Mouse (Mus musculus): ENCODE results near the gene Gm9844. TPM values are rescaled to one million over a fixed set of nuclear protein-coding genes. Genes with fewer than 3 reads are reported as not detected.
A peak's percentile ranks its signal among the peaks of the same experiment; 100 is the strongest.
"Not testable (repeated sequence)": the region's sequence is repeated elsewhere in the genome, so short reads cannot be mapped to it uniquely, and the experiment has no call there.

Gm9844 gene
- polyA plus RNA-seq, 1 experiment from 2014 or later = 8.1 TPM

GRCm38 (mm10) chr7:24889431-24890220 lies 27.6 kb downstream of the Gm9844 start:
- no peaks in the 10 kb centered on the region for H3K9me3 ChIP-seq (replicated peaks)
- no peak for ATAC-seq (ENCODE audit: insufficient number of reproducible peaks, low FRiP score, low TSS enrichment, low read depth)
- peaks cover 28% of the 10 kb centered on the region for H3K4me1 ChIP-seq
- H3K4me3 ChIP-seq (replicated peaks) = no peak overlapping the region
- no peak overlapping the region for H3K9ac ChIP-seq
- no peaks in the 10 kb centered on the region for H3K27me3 ChIP-seq
- 74% methylated on average over 6 of the region's 6 CpGs for WGBS
- H3K4me2 ChIP-seq (replicated peaks) = no peak overlapping the region
- peak overlapping the region; percentile 48 for H3K27ac ChIP-seq (replicated peaks)
- H3K36me3 ChIP-seq = peaks cover 57% of the 10 kb centered on the region

- no peaks in the 10 kb centered on the region for H3K9me3 ChIP-seq (replicated peaks)
- H3K4me1 ChIP-seq = peaks cover 25% of the 10 kb centered on the region
- H3K4me3 ChIP-seq (replicated peaks) = no peak overlapping the region
- H3K27ac ChIP-seq (replicated peaks) = peak overlapping the region; percentile 48
- 26% methylated on average over 10 of the region's 10 CpGs for WGBS
- H3K4me2 ChIP-seq (replicated peaks) = no peak overlapping the region
- peaks cover 57% of the 10 kb centered on the region for H3K36me3 ChIP-seq
- no peak overlapping the region for H3K9ac ChIP-seq
- no peaks in the 10 kb centered on the region for H3K27me3 ChIP-seq
- ATAC-seq (ENCODE audit: insufficient number of reproducible peaks, low FRiP score, low TSS enrichment, low read depth) = peak; percentile 60
Measured at GRCm38 (mm10) chr7:24890281-24891216, 28.5 kb downstream of the Gm9844 start.

- Histone ChIP-seq H3K9me3 (replicated peaks) (no peaks in the 10 kb centered on the region), H3K9ac (no peak overlapping the region), H3K27me3 (no peaks in the 10 kb centered on the region), H3K4me3 (replicated peaks) (no peak overlapping the region), H3K4me1 (peaks cover 16% of the 10 kb centered on the region), H3K27ac (replicated peaks) (no peak overlapping the region; the same call in 1 of the 2 replicates), H3K36me3 (peaks cover 48% of the 10 kb centered on the region), H3K4me2 (replicated peaks) (no peak overlapping the region)
- ATAC-seq (ENCODE audit: insufficient number of reproducible peaks, low FRiP score, low TSS enrichment, low read depth) = no peak
- WGBS = 59% methylated on average over 3 of the region's 3 CpGs
Measured at GRCm38 (mm10) chr7:24891241-24892124, 29.5 kb downstream of the Gm9844 start.

GRCm38 (mm10) chr7:24892125-24892583 lies 30.1 kb downstream of the Gm9844 start:
- peaks cover 41% of the 10 kb centered on the region for H3K36me3 ChIP-seq

GRCm38 (mm10) chr7:24895749-24896148 lies 33.7 kb downstream of the Gm9844 start:
- not testable (repeated sequence) for H3K9me3 ChIP-seq (replicated peaks); ATAC-seq (ENCODE audit: insufficient number of reproducible peaks, low FRiP score, low TSS enrichment, low read depth); H3K4me2 ChIP-seq (replicated peaks); H3K4me1 ChIP-seq; H3K36me3 ChIP-seq; H3K27ac ChIP-seq (replicated peaks); H3K27me3 ChIP-seq; H3K9ac ChIP-seq; H3K4me3 ChIP-seq (replicated peaks)
- 83% methylated on average over 2 of the region's 2 CpGs for WGBS

More at GRCm38 (mm10) chr7:24892125-24892583, 30.1 kb downstream of the Gm9844 start:
- Histone ChIP-seq H3K4me1 (peaks cover 9% of the 10 kb centered on the region), H3K27me3 (no peaks in the 10 kb centered on the region), H3K9ac (no peak overlapping the region), H3K4me3 (replicated peaks) (no peak overlapping the region), H3K9me3 (replicated peaks) (no peaks in the 10 kb centered on the region), H3K4me2 (replicated peaks) (no peak overlapping the region), H3K27ac (replicated peaks) (no peak overlapping the region)
- ATAC-seq (ENCODE audit: insufficient number of reproducible peaks, low FRiP score, low TSS enrichment, low read depth) = no peak
- 68% methylated on average over 2 of the region's 2 CpGs for WGBS

- no peak for ATAC-seq (ENCODE audit: insufficient number of reproducible peaks, low FRiP score, low TSS enrichment, low read depth)
- Histone ChIP-seq H3K36me3 (no peaks in the 10 kb centered on the region), H3K9ac (no peak overlapping the region), H3K4me3 (replicated peaks) (no peak overlapping the region), H3K27me3 (no peaks in the 10 kb centered on the region), H3K4me1 (no peaks in the 10 kb centered on the region), H3K9me3 (replicated peaks) (no peaks in the 10 kb centered on the region), H3K4me2 (replicated peaks) (no peak overlapping the region), H3K27ac (replicated peaks) (no peak overlapping the region)
- 83% methylated on average over 8 of the region's 8 CpGs for WGBS
Measured at GRCm38 (mm10) chr7:24896269-24896668, 34.3 kb downstream of the Gm9844 start.

- Histone ChIP-seq H3K9me3 (replicated peaks) (no peaks in the 10 kb centered on the region), H3K27ac (replicated peaks) (no peak within 1 kb of the TSS), H3K4me3 (replicated peaks) (no peak within 1 kb of the TSS), H3K9ac (no peak within 1 kb of the TSS), H3K4me1 (peaks cover 2% of the 10 kb centered on the region; the same call in 1 of the 2 replicates), H3K36me3 (no peaks in the 10 kb centered on the region), H3K27me3 (no peaks in the 10 kb centered on the region), H3K4me2 (replicated peaks) (no peak within 1 kb of the TSS)
- ATAC-seq (ENCODE audit: insufficient number of reproducible peaks, low FRiP score, low TSS enrichment, low read depth) = no peak
- WGBS = 52% methylated on average over 12 of the region's 12 CpGs
Measured at GRCm38 (mm10) chr7:24897224-24897623, 35.2 kb downstream of the Gm9844 start, which contains the start of gene Cd79a. TSS of gene Cd79a (plus strand) at chr7:24897381.

GRCm38 (mm10) chr7:24897959-24898358 lies 35.9 kb downstream of the Gm9844 start:
- no peak overlapping the region for H3K4me2 ChIP-seq (replicated peaks)
- no peak overlapping the region for H3K27ac ChIP-seq (replicated peaks)
- H3K27me3 ChIP-seq = no peaks in the 10 kb centered on the region
- ATAC-seq (ENCODE audit: insufficient number of reproducible peaks, low FRiP score, low TSS enrichment, low read depth) = no peak
- H3K4me3 ChIP-seq (replicated peaks) = no peak overlapping the region
- H3K9ac ChIP-seq = no peak overlapping the region
- H3K4me1 ChIP-seq = peaks cover 7% of the 10 kb centered on the region; the same call in 1 of the 2 replicates
- 75% methylated on average over 5 of the region's 5 CpGs for WGBS
- no peaks in the 10 kb centered on the region for H3K9me3 ChIP-seq (replicated peaks)
- no peaks in the 10 kb centered on the region for H3K36me3 ChIP-seq

- H3K36me3 ChIP-seq = no peaks in the 10 kb centered on the region
- no peak overlapping the region for H3K4me3 ChIP-seq (replicated peaks)
- H3K4me1 ChIP-seq = peaks cover 20% of the 10 kb centered on the region
- no peaks in the 10 kb centered on the region for H3K9me3 ChIP-seq (replicated peaks)
- ATAC-seq (ENCODE audit: insufficient number of reproducible peaks, low FRiP score, low TSS enrichment, low read depth) = no peak
- no peak overlapping the region for H3K9ac ChIP-seq
- H3K4me2 ChIP-seq (replicated peaks) = no peak overlapping the region
- H3K27me3 ChIP-seq = no peaks in the 10 kb centered on the region
- WGBS = 77% methylated on average over 6 of the region's 6 CpGs
- H3K27ac ChIP-seq (replicated peaks) = no peak overlapping the region
Measured at GRCm38 (mm10) chr7:24901114-24901513, 39.1 kb downstream of the Gm9844 start.

GRCm38 (mm10) chr7:24901842-24902241 lies 39.8 kb downstream of the Gm9844 start:
- Histone ChIP-seq H3K9ac (no peak overlapping the region), H3K4me2 (replicated peaks) (peak overlapping the region; percentile 73; the same call in 1 of the 2 replicates), H3K27me3 (no peaks in the 10 kb centered on the region), H3K36me3 (no peaks in the 10 kb centered on the region), H3K27ac (replicated peaks) (0 out of 2 replicates have a peak overlapping the region, but pooled peaks have one; percentile 91), H3K4me3 (replicated peaks) (no peak overlapping the region; the same call in 1 of the 2 replicates), H3K9me3 (replicated peaks) (no peaks in the 10 kb centered on the region), H3K4me1 (peaks cover 27% of the 10 kb centered on the region)
- 45% methylated on average over 1 of the region's 1 CpGs for WGBS
- ATAC-seq (ENCODE audit: insufficient number of reproducible peaks, low FRiP score, low TSS enrichment, low read depth) = no peak

Data from embryonic facial prominence, embryonic 15.5 days (tissue).